Mouse (Mus musculus): Measurements from ENCODE around the gene Bicral.
"Not testable (repeated sequence)": the region's sequence is repeated elsewhere in the genome, so short reads cannot be mapped to it uniquely, and the experiment has no call there.

Gene Bicral

DNA sequence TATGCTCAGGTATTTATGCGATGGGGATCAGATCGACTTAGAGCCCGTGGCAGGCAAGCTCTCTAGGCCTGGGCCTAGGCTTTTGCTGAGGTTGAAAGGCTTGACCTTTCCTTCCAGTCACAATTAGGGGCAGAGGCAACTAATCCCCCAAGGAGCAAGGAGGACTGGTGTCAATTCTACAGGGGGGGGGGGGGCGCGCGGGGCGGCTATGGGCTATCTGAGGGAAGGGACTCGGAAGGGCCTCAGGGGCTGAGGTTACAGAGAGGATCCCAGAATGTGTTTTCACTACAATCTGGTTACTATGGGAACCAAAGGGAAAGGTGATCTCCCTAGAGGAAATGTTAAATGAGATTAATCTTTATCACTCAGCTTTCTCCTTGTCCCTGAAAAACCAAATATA lies 60.9 kb downstream of the Bicral start:
- DNase-seq (ENCODE audit: low spot score in 2 of 2), result no peak

DNA sequence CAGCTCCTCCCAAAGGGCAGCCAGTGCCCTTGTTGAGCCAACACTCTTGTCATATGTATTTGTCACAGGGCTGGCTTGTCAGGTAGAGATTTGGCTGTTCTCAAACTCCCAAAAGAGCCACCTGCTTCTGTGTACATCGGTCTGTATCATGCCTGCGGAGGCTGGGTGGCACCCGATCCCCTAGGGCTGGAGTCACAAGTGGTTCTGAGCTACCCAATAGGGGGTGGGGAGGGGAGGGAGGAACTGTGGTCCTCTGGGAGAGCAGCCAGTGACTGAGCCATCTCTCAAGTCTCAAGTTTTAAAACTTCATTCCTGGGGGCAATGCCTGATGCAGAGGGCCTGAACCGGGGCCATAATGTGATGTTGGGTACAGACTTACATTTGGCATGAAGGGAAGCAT lies 61.5 kb downstream of the Bicral start:
- no peak for DNase-seq (ENCODE audit: low spot score in 2 of 2)

DNA sequence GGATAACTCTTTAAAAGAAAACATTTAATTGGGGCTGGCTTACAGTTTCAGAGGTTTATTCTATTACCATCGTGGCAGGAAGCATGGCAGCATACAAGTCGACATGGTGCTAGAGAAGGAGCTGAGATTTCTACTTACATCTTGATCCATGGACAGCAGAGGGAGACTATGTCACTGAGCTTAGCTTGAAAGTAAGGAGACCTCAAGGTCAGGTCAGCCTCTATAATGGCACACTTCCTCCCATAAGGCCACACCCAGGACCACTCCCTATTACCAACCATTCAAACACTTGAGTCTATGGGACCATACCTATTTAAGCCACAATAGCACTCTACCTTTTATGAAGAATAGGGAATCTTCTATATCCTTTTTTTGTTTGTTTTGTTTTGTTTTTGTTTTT lies 65.3 kb downstream of the Bicral start:
- DNase-seq (ENCODE audit: low spot score in 2 of 2), result no peak

DNA sequence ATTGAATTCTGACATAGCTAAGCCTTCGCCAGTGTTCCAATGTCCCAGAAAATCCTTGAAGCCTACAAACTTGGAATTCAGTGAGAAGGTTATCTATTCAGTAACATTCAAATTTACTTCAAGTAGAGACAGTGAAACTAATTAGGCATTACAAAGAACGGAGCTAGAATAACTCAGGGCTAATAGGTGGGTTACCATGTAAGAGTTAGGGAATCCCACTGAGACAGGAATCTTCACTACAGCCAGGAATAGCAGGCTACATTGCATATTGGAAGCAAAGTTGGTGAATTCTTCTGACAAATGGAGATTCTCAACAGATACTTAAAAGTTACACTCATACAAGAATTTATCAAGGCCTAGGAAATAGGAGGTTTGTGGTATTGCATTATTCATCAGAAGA lies 70.3 kb downstream of the Bicral start:
- not testable (repeated sequence) for DNase-seq (ENCODE audit: low spot score in 2 of 2)

DNA sequence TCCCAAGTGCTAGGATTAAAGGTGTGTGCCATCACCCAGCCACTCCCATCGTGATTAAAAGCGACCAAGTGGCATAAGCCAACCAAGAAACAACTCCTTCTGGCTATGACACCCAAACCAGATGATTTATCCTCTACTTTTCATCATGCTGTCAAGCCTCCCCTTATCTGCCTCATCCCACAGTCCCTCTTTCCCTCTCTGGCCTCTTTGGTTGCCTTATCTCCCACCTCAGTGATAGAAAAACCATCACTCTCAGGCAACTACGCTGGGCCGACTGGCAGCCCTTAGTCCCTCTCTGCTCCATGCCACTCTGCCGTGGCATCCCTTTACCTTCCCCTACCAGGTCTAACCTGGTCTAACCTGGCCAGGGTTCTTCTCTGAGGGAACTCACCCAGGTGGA lies 71.3 kb downstream of the Bicral start:
- DNase-seq (ENCODE audit: low spot score in 2 of 2), result no peak

DNA sequence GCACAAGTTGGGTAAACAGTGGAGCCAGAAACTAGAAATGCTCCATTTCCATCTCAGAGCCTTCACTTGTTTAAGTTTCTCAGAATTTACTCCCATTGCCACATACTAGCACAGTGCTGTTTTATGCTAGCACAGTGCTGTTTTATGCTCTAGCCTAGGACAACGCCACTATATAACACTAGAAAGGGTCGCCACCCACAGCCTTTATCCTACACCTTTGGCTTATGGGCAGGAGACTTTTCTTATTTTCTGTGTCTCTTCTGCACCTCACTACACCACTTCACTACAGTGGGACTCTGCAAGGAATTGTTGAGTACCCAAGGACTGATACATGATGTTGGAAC lies 75.1 kb downstream of the Bicral start:
- DNase-seq (ENCODE audit: low spot score in 2 of 2), result no peak

DNA sequence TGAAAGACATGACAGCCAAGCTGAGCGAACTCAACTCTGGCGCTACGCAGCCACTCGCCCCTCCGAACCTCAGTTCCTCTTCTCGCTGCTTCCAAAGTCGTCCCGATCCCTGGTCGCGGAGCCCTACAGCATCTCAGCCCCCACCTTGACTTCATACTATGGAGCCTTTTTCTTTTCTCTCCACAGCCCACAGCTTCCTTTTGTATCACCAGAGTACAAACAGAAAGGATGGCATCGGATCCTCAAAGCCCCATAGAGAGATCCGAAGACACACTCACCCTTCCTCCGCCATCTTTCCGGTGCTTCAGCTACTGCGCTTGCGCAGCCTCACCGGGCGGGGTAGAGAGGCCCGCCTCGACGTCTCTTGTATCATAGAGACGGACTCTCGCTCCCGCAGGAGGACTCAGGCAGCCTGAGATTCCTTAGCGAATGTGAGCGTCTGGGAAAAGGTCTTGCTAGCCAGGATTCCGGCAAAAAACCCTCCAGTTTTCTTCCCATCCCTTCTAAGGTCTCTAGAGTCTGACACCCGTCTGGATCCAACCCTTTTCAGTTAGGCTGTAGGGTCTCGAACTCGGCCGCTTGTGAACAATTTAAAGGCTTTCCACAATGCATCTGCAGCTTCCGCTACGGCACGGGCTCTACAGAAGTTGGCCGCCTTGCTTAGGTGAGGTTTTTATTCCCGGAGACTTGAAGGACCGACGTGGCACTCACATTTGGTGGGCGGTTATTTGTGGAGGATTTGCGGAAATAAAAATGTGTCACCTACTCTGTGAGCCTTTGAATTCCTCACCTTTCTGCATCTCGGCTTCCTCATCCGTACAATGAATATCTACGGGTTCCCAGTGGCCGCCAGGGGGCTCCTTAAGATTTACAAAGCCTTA lies 75.7 kb downstream of the Bicral start, which contains the start of gene Rpl7l1:
Gene Rpl7l1, minus strand, starts transcription at position 332 of the 881 bp plus-strand sequence.
- peak; percentile 94 to 96 for DNase-seq (ENCODE audit: low spot score in 2 of 2)

DNA sequence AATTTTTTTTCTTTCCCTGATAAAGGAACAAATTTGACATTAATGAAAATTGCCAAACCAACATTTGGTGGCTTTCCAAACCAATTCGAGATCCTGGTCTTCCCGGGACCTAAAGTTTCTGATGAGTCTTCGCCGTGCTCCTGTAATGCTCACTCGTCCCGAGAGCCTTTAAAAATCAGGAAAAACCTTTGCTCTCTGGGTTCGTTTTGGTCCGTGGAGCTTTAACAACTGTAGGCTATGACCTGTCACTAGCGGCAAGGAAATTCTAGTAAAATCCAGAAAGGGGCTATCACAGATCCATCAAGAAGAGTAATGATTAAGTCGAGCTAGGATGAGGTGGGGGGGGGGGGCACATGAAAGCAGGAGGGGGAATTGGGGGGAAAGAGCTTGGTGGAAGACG lies 76.4 kb downstream of the Bicral start:
- DNase-seq (ENCODE audit: low spot score in 2 of 2), result no peak

DNA sequence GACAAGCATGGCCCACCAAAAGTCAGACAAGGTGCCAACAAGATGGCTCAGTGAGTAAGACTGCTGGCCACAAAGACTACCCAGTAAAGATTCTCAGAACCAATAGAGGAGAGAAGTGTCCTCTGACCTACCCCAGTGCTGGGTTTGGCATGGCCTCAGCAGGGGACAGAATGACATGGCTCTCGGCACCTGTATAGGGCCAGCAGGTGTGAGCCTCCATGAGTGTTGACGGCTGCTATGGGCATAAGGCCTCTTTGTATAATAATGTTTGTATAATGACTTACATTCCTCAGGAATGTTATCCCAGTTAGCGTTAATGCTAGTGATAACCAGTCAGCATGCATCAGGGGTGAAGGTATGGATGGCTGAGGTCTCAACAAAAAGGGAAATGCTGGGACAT lies 82.2 kb downstream of the Bicral start:
- no peak for DNase-seq (ENCODE audit: low spot score in 2 of 2)

DNA sequence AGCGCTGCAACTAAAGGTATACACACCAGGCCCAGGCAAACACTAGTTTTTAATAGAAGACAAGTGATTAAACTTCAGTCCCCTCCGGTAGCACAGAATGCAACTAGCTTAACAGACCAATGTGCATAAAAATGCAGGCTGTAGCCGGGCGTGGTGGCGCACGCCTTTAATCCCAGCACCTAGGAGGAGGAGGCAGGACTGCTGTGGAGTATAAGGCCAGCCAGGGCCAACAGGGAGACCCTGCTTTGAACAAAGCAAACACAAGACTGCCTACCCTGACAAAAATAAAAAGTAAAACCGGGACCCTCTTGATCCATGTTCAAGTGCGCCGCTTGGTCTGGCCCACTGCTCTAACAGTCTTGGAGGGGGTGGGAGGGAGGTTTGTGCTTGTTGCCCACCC lies 83.2 kb downstream of the Bicral start:
- no peak for DNase-seq (ENCODE audit: low spot score in 2 of 2)

DNA sequence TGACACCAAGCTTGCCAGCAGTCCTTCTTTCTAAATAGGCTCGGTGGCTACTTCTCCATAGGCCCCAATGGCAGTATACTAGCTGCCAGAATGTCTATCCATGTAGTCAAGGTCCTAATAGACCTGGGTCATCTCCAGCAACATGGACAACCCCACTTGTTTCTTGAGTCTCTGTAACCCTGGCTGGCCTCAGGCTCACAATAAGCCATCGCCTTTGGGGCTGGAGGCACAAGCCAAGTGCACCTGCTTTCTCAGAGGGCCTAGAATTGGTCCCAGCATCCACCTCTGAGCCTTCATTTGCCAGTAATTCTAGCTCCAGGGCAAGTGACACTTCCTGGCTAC lies 84.2 kb downstream of the Bicral start:
- no peak for DNase-seq (ENCODE audit: low spot score in 2 of 2)

DNA sequence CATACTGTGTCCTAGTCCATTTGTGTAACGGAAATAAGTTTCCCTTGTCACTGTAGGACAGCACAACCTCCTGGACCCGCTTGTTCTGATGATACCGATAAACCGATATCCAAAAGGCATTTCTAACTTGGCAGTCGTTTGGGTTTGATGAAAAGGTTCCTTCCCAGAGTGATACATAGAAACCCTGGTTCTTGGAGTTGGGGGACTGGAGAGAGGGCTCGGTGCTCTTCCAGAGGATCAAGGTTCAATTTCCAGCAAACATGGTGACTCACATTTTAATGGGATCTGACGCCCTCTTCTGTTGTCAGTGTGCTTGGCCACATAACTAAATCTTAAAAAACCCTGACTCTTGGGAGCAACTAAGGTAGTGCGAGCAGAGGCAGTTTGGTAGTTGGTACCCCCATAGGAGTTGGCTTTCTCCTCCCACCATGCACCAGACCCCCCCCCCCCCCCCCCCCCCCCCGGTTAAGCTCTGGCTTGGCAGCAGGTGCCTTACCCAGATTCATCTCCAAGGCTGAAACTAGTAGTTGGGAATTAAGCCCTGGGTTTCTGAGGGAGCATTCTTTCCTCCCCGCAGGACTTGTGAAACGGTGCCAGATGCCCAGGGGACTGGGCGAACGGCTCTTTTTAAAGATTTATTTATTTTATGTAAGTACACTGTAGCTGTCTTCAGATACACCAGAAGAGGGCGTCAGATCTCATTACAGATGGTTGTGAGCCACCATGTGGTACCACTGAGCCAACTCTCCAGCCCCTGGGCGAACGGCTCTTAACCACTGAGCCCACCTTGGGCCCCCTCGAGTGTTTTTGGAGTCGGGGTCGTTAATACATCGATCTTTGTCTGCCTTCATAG lies 84.8 kb downstream of the Bicral start:
- DNase-seq (ENCODE audit: low spot score in 2 of 2), result no peak

DNA sequence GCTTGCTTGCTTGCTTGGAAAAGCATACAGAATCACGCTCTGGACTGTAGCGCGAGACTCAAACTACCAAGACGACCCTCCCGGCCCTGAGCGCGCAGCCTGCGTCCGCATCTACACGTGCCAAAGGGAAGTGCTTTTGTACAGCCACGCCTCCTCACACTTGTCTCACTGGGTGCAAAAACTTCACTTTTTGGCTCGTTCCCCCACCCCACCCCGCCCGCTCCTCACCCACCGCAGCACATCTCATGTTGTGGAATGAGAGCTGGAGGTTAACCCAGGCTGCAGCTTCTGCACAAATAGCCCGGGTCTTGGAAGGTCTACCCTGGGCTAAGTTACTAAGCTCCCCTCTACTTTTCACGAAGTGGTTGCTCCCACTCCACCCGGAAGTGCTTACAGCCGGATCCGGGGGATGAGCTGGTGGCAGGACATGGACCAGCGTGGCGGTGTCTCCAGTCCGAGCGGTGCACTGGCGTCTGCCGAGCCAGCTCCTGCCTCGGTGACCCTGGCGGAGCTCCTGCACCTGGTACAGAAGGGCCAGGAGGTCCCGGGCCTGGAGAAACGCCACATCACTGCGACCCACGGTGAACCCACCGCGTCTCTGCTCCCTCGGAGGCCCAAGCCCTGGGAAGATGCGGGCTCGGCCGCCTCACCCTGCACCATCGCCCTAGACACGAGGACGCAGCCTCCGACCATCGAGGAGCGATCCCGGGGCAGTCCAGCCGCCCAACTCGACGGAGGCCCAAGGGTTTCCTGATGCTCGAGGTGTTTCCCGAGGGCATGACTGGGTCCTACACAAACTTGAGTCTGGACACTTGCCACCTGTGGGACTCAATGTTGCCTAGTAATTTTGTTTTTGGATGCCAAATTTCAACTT lies 85.6 kb downstream of the Bicral start, which contains the start of gene 2310039H08Rik:
Gene 2310039H08Rik, plus strand, starts transcription at position 232 of the 874 bp plus-strand sequence.
- peak; percentile 89 to 92 for DNase-seq (ENCODE audit: low spot score in 2 of 2)

DNA sequence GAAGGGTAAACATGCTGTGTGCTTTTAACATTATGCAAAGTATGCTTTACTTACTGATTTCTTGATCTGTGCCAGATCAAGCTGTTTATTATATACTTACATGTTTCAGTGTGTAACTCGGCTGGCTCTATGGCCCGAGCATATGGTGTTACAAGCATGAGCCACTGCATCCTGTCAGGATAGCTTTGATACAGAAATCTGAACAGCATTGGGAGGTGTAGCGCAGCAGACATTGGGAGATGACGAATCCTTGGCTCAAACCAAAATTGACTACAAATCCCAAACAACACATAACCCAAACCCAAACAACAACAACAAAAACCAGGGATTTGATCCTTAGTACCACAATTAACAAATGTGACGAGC lies 86.3 kb downstream of the Bicral start:
- DNase-seq (ENCODE audit: low spot score in 2 of 2), result peak in 1 of 2 experiments; percentile 38

DNA sequence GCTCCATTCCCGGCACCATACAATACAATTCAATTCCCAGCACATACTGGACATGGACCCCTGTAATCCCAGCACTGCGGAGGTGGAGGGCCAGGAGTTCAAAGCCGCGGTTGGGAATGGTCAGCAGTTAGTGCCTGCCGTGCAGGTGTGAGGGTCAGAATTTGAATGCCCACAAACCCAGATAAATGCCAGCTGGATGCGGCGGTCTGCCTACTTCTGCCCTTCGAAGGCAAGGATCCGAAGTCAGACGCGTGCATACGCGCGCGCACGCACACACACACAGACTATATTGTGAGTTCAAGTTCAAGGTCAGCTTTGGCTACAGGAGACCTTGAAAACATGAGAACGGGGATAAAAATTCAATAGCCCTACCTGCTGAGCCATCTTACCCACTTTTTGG lies 86.7 kb downstream of the Bicral start:
- DNase-seq (ENCODE audit: low spot score in 2 of 2), result peak in 1 of 2 experiments; percentile 38

DNA sequence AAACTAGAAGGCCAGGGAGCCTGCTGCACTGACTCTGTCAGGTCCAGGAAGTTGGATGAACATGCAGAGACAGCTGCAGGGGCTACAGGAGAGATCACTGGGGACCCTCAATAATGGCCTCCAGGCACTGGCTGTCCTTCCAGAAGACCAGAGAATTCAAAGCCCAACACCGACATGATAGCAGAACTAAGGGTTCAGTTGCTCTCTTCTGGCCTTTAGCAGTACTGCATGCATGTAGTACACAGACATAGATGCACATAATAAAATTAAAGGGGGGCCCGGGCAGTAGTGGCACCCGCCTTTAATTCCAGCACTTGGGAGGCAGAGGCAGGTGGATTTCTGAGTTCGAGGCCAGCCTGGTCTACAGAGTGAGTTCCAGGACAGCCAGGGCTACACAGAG lies 87.3 kb downstream of the Bicral start:
- no peak for DNase-seq (ENCODE audit: low spot score in 2 of 2)

DNA sequence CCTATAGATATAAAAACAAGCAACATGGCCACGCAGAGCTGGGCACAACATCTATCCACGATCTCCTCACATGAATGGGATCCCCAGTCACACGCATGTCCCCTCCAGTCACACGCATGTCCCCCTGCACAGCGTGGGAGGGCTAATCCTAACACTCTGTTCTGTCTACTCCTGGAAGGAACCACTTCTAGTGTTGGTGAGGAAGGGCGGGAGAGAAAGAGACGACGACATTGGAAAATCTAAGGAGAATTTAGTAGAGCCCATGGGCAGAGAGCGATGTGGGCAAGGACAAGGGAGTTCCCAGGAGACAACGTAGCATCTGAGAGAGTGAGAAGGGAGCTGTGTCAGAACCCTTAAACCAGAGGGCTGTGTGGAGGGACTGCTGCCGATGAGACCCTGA lies 87.7 kb downstream of the Bicral start:
- no peak for DNase-seq (ENCODE audit: low spot score in 2 of 2)

DNA sequence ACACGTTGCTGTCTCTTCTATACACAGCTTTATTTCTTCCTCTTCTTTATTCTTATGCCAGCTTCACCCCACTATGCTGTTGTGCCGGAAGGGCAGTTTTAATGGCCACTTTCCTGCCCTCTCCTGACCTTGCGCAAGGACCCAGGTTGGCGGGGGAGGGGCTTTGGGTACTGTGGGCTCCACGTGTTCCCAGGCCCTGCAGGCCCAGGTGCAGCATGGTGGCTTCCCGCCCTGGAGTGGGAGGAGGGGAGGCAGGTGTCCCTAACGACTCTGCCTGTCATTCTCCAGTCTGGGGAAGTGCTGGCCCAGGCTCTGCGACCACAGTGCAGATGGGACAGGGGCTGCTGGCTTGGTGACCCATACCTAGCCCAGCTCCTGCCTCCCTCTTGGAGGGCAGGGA lies 90.4 kb downstream of the Bicral start:
- no peak for DNase-seq (ENCODE audit: low spot score in 2 of 2)

DNA sequence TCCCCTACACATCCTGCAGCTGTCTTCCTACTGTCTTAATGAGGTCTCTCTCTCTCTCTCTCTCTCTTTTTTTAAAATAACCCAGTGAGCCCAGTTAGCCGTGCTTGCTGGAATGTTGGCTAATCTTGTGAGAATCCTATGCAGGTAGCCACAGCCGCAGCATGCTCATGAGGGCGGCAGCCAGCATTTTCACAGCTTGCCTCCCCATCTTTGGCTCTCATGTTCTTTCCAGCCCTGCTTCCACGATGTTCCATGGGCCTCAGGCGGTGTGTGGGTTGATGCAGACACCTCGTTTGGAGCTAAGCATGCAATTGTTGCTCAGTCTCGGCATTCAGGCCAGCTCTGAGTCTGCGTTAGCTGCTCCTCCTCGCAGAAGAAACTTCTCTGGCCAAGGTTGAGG lies 93.4 kb downstream of the Bicral start:
- DNase-seq (ENCODE audit: low spot score in 2 of 2), result not testable (repeated sequence)

DNA sequence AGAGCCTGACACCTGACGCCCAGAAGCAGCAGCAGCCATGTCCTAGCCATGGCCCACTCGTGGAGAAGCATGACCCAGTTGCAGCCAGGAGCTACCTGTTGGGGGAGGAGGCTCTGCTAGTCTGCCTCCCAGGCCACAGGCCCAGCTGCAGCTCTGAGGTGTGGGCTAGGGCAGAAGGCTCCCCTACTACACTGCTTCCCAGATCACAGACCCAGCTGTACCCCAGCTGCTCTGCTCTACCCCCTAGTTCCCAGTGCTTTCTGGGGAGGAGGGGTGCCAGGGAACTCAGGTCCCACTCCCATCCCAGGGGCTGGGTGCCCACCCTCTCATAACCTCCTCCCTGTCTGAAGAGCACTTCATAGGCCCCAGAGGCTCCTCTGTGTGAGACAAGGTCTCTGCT lies 94.7 kb downstream of the Bicral start, which contains the start of gene Ptcra:
Gene Ptcra, minus strand, starts transcription at position 169 of the 400 bp plus-strand sequence.
- DNase-seq (ENCODE audit: low spot score in 2 of 2), result no peak

DNA sequence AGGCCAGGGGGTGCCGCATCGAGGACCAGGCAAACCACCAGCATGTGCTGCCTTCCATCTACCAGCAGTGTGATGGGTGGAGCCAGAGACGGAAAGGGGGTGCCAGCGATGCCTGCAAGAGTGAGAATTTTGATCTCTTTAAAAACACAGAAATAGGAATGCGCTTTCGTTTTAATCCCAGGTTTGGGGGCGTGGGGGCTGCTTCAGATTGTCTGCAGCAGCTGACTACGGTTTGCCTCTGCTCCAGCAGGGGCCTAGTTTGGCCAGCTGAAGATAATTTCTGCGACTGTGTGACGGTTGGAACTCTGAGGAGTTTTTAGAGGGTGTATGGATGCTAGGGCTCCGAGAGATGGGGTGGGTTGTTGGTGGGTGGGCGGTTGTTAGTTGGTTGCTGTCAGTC lies 99.5 kb downstream of the Bicral start:
- no peak for DNase-seq (ENCODE audit: low spot score in 2 of 2)
